Mouse (Mus musculus): ENCODE measurements at regions not wholly inside any gene's neighbourhood (a gene's known extent, or its start where the extent isn't known, plus 50 kb on each side); places are given as distances from the start of the nearest gene placed in this dataset.

DNA sequence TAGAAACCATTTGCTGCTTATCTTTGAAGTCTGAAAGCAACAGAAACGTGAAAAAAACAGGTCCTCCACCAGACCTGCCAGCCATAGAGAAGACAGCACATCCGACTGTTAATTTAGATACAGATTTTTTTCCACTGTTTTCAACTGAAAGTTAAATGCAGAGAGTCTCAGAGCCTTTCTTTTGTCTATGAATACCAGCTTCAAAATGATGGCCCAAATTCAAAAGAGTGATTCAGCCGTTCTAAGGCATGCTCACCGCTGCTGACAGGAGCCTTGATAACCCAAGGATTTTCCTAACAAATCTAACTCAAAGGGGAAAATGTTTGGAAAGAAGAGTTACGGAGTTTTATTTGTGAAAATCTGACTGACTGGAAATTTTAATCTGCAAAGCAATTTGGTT lies 207.1 kb upstream of the Gcfc2 start:
- Histone ChIP-seq H3K9me3 (ENCODE audit: low read length) (no peaks in the 10 kb centered on the region), H3K4me1 (ENCODE audit: insufficient read depth) (no peaks in the 10 kb centered on the region), H3K4me2 (ENCODE audit: low read depth) (no peak overlapping the region), H3K9ac (no peak overlapping the region), H3K27ac (ENCODE audit: low read depth, low read length) (no peak overlapping the region), H3K36me3 (ENCODE audit: insufficient read depth) (no peaks in the 10 kb centered on the region), H3K27me3 (ENCODE audit: insufficient read depth, low read length) (no peaks in the 10 kb centered on the region), H3K4me3 (ENCODE audit: low read depth, low read length) (no peak overlapping the region)
- ATAC-seq (no peak), DNase-seq (no peak)
- no peak for TF ChIP-seq CTCF (IDR thresholded peaks at IDR 0.05; ENCODE audit: low read depth)
- 48% methylated on average over 5 of the region's 5 CpGs for WGBS

DNA sequence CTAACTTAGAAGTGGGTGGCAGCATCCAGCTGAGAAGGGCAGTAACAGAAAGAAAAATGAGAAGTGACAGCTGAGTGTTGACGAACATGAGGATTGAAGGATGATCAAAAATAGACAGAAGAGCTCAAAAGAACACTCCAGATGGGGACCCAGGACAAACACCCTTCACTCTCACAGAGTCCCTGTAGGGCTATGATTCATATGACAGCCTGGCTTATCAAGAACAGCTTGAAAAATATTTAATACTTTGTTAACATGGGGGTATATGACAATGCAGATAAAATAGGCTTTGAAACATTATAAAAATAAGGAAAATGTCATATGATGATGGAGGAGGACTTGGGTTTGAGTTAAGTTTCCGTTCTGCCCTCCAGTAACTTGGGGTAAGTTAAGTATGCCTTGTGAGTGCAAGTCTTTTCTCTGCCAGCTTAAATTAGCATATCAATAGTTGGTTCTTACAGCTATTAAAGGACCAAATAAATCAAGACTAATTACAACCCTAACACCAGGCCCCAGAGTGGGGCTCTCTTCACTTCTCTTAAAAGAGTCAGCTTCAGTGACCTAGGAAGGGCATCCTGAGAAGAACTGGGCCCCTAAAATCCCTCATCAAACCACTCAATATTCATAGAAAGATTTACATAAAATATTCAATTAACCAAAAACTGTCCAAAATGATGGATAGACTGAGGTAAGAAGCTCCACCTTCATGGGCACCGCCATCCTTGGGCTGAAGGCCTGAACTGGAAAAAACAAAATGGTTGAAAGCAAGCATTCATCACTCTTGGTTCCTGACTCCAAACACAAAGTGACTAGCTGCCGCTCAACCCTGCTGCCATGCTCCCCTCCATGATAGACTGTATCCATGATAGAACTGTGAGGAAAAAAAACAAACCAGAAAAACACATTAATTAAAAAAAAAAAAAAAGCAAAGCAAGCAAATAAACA lies 198.6 kb upstream of the Gcfc2 start:
- Histone ChIP-seq H3K4me3 (ENCODE audit: low read depth, low read length) (no peak overlapping the region), H3K4me1 (ENCODE audit: insufficient read depth) (no peaks in the 10 kb centered on the region), H3K4me2 (ENCODE audit: low read depth) (no peak overlapping the region), H3K27me3 (ENCODE audit: insufficient read depth, low read length) (no peaks in the 10 kb centered on the region), H3K27ac (ENCODE audit: low read depth, low read length) (no peak overlapping the region), H3K9me3 (ENCODE audit: low read length) (no peaks in the 10 kb centered on the region), H3K9ac (no peak overlapping the region), H3K36me3 (ENCODE audit: insufficient read depth) (no peaks in the 10 kb centered on the region)
- no peak for TF ChIP-seq CTCF (IDR thresholded peaks at IDR 0.05; ENCODE audit: low read depth)
- 39% methylated on average over 4 of the region's 4 CpGs for WGBS
- no peak for DNase-seq
- ATAC-seq = no peak; the same call in 1 of the 2 replicates

DNA sequence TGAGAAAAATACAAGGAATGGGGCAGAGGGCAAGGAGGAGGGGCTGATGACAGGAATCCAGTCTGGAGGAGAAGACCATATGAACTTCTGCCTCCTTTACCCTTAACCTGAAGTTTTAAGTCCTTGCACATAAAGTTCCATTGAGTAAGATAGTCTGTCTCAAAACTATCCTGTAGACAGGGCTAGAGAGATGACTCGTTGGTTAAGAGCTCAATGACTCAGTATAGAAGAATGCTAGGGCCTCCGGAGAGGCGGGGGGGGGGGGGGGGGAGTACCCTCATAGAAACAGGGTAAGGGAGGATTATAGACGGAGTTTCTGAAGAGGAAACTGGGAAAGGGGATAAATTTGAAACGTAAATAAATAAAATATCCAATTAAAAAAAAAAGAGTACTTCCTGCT lies 191.8 kb upstream of the Gcfc2 start:
- H3K27me3 ChIP-seq (ENCODE audit: insufficient read depth, low read length) = no peaks in the 10 kb centered on the region
- ATAC-seq (no peak), DNase-seq (no peak)
- H3K27ac ChIP-seq (ENCODE audit: low read depth, low read length) = no peak overlapping the region
- no peak overlapping the region for H3K4me3 ChIP-seq (ENCODE audit: low read depth, low read length)
- H3K9ac ChIP-seq = no peak overlapping the region
- TF ChIP-seq CTCF (IDR thresholded peaks at IDR 0.05; ENCODE audit: low read depth) = no peak
- H3K9me3 ChIP-seq (ENCODE audit: low read length) = no peaks in the 10 kb centered on the region
- no peaks in the 10 kb centered on the region for H3K4me1 ChIP-seq (ENCODE audit: insufficient read depth)
- H3K36me3 ChIP-seq (ENCODE audit: insufficient read depth) = no peaks in the 10 kb centered on the region
- H3K4me2 ChIP-seq (ENCODE audit: low read depth) = no peak overlapping the region
- 78% methylated on average over 5 of the region's 5 CpGs for WGBS

DNA sequence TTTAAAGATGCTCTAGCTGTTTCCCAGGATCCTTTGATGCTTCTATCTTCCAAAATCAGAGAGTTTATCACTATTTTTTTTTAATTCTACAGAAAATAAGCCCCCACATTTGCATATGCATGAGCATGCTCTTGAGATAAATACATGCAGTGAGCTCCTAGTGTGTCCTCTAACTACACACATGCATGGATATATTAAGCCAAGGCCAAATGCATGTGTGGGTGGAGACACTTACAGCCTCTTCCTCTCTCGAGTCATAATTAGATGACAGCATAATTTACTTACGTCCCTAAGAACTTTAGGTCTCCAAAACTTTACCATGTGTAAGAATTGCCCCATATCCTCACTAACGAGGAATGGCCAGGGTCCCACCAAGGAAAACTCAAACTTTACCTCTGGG lies 189.9 kb upstream of the Gcfc2 start:
- no peak for TF ChIP-seq CTCF (IDR thresholded peaks at IDR 0.05; ENCODE audit: low read depth)
- no peak overlapping the region for H3K4me2 ChIP-seq (ENCODE audit: low read depth)
- DNase-seq (no peak), ATAC-seq (no peak)
- H3K27ac ChIP-seq (ENCODE audit: low read depth, low read length) = no peak overlapping the region
- no peaks in the 10 kb centered on the region for H3K27me3 ChIP-seq (ENCODE audit: insufficient read depth, low read length)
- H3K4me1 ChIP-seq (ENCODE audit: insufficient read depth) = no peaks in the 10 kb centered on the region
- no peak overlapping the region for H3K4me3 ChIP-seq (ENCODE audit: low read depth, low read length)
- H3K36me3 ChIP-seq (ENCODE audit: insufficient read depth) = no peaks in the 10 kb centered on the region
- WGBS = 67% methylated on average over 3 of the region's 3 CpGs
- no peaks in the 10 kb centered on the region for H3K9me3 ChIP-seq (ENCODE audit: low read length)
- H3K9ac ChIP-seq = no peak overlapping the region

DNA sequence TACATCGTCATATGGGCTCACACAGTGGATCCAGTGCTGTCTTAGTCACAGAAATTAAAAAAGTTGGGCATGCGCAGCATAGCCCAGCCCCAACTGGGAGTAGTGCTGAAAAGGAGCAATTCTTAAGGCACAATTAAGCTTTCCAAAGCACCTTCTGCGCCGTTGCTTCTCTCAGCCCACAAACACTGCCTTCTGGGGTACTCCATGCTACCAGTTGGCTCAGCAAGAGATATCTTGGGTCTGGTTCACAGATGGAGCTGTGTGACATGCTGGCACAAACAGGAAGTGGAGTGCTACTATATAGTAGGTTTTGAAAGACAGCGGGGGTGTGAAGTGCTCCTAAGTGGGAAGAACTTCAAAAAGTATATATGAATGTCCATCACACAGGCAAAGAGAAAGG lies 185.0 kb upstream of the Gcfc2 start:
- Histone ChIP-seq H3K36me3 (ENCODE audit: insufficient read depth) (no peaks in the 10 kb centered on the region), H3K27ac (ENCODE audit: low read depth, low read length) (no peak overlapping the region), H3K9me3 (ENCODE audit: low read length) (no peaks in the 10 kb centered on the region), H3K4me2 (ENCODE audit: low read depth) (no peak overlapping the region), H3K4me3 (ENCODE audit: low read depth, low read length) (no peak overlapping the region), H3K4me1 (ENCODE audit: insufficient read depth) (no peaks in the 10 kb centered on the region), H3K27me3 (ENCODE audit: insufficient read depth, low read length) (no peaks in the 10 kb centered on the region), H3K9ac (no peak overlapping the region)
- WGBS = 67% methylated on average over 5 of the region's 5 CpGs
- ATAC-seq = peak; percentile 93
- TF ChIP-seq CTCF (IDR thresholded peaks at IDR 0.05; ENCODE audit: low read depth) = no peak
- DNase-seq = peak; percentile 61

DNA sequence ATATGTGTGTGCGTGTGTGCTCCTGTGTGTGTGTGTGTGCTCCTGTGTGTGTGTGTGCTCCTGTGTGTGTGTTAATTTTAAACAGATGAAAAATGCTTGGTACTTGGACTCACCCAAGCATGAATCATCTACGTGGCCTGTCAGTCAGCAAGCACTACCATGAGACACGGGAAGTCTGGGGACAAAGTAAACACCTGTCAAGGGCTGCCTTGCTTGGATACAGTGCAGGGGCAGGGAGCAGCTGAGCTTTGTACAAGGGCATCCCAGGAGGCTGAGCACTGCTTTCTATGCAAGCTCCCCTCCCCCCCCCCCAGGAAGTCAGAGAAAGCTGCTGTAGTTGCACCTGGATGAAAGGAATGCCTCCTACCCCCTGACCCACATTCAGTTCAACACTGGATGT lies 173.8 kb upstream of the Gcfc2 start:
- 59% methylated on average over 3 of the region's 3 CpGs for WGBS
- Histone ChIP-seq H3K36me3 (ENCODE audit: insufficient read depth) (no peaks in the 10 kb centered on the region), H3K4me3 (ENCODE audit: low read depth, low read length) (no peak overlapping the region), H3K9ac (no peak overlapping the region), H3K4me1 (ENCODE audit: insufficient read depth) (no peaks in the 10 kb centered on the region), H3K27ac (ENCODE audit: low read depth, low read length) (no peak overlapping the region), H3K27me3 (ENCODE audit: insufficient read depth, low read length) (no peaks in the 10 kb centered on the region), H3K9me3 (ENCODE audit: low read length) (no peaks in the 10 kb centered on the region), H3K4me2 (ENCODE audit: low read depth) (no peak overlapping the region)
- ATAC-seq (no peak), DNase-seq (no peak)
- TF ChIP-seq CTCF (IDR thresholded peaks at IDR 0.05; ENCODE audit: low read depth) = no peak

DNA sequence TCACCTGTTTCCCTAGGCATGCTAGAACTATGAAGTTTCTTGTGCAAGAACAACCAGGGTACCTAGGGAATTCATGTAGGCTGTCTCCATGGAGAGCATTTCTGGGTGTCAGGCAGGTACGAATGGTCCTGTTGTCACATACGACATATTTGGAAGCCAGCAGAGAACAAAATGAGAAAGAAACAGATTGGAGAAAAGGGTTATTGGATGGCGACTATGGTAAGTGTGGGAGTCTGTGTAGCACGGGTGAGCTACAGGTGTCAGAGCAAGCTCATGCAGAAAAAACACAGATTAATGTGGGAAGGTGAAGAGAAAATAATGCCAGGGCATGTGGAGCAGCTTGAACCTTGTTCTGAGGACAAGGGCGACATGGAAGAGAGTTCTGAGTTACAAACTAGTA lies 171.8 kb upstream of the Gcfc2 start:
- 89% methylated on average over 5 of the region's 5 CpGs for WGBS
- Histone ChIP-seq H3K4me1 (ENCODE audit: insufficient read depth) (no peaks in the 10 kb centered on the region), H3K27me3 (ENCODE audit: insufficient read depth, low read length) (no peaks in the 10 kb centered on the region), H3K4me2 (ENCODE audit: low read depth) (no peak overlapping the region), H3K9ac (no peak overlapping the region), H3K4me3 (ENCODE audit: low read depth, low read length) (no peak overlapping the region), H3K36me3 (ENCODE audit: insufficient read depth) (no peaks in the 10 kb centered on the region), H3K9me3 (ENCODE audit: low read length) (no peaks in the 10 kb centered on the region), H3K27ac (ENCODE audit: low read depth, low read length) (no peak overlapping the region)
- ATAC-seq (no peak), DNase-seq (no peak)
- no peak for TF ChIP-seq CTCF (IDR thresholded peaks at IDR 0.05; ENCODE audit: low read depth)

Measured in forebrain, postnatal 0 days (tissue).